Mouse (Mus musculus) layer of hippocampus, adult 2 months (tissue): ENCODE measurements around the gene Dnlz. TPM values are rescaled to one million over a fixed set of nuclear protein-coding genes. Genes with fewer than 3 reads are reported as not detected.

Source experiments
- DNase-seq, 2 experiments: peaks; one replicate each; pipeline ENCODE4 v3.0.0; 2022; ENCODE audit warnings: low spot score in 2 of 2
- H3K27ac ChIP-seq: fragments of 200-600 bp; 2 replicates; pipeline ENCODE4 v1.8.1; 2022
- H3K4me3 ChIP-seq: fragments of 200-600 bp; 2 replicates; pipeline ENCODE4 v1.8.1; 2022; ENCODE audit warnings: mild to moderate bottlenecking
- CTCF ChIP-seq: fragments of 200-600 bp; conservative IDR thresholded peaks from 2 replicates; pipeline ENCODE4 v1.8.1; 2022; ENCODE audit warnings: antibody characterized with exemption, mild to moderate bottlenecking, moderate library complexity
- total RNA-seq, 2 experiments: library from RNA; stranded (reverse); gene quantifications; 2 replicates each; pipeline ENCODE4 v1.2.3; 2021

Dnlz gene
- total RNA-seq, 2 experiments from 2014 or later: 26.5 to 27.2 TPM

GRCm38 (mm10) chr2:26298856-26299230 lies 53.1 kb downstream of the Dnlz start:
- H3K27ac ChIP-seq: peak overlapping the region; percentile 90
- no peak for DNase-seq
- no peak overlapping the region for H3K4me3 ChIP-seq
- TF ChIP-seq CTCF: no peak

DNA sequence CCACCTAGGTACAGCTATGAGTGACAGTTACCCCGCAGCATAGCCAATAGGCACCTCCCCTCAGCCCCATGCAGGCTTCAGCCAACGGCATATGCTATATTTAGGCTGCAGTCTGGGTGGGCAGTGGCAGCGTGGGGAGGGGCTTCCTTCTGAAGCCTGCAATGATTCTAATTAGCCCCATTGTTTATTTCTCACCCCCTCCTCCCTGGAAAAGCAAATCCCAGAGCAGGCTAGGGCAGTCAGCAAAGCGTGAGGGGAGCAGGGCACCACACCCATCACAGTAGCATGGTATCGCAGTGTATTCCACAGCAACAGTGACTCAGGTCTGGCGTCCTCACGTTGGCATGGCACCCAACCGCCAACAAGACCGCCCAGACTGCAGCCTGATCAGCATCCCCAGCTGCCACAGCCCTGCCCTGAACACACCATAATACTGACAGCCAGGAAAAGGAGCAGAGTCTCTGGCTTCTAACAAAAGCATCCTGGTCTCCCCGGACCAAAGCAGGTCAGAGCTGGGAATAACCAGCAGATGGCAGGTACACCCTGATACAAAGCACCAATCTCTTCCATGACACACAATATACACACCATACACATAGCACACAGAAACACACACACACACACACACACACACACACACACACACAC lies 53.6 kb downstream of the Dnlz start:
- TF ChIP-seq CTCF: no peak
- Histone ChIP-seq H3K27ac (peak overlapping the region; percentile 90), H3K4me3 (no peak overlapping the region; the same call in 1 of the 2 replicates)
- peak; percentile 69 to 78 for DNase-seq

Other genes starting within 250 kb of the Dnlz start
- 10 to 100 TPM; 59.8 to 61.4 TPM for gene Nacc2, start 228.9 kb downstream of the Dnlz start, total RNA-seq
- not detected for gene Lhx3, start 143.8 kb downstream of the Dnlz start, total RNA-seq
- 10 to 100 TPM; 25.3 to 25.7 TPM for gene Qsox2, start 114.6 kb downstream of the Dnlz start, total RNA-seq
- under 1 TPM; 0.59 to 0.76 TPM for gene Ccdc187, start 57.6 kb downstream of the Dnlz start, total RNA-seq
- 10 to 100 TPM; 36.6 to 40.7 TPM for gene Gpsm1, start 36.6 kb downstream of the Dnlz start, total RNA-seq
- 1 to 10 TPM; 1.5 to 2.1 TPM for gene Card9, start 8.8 kb upstream of the Dnlz start, total RNA-seq
- 10 to 100 TPM; 72.5 to 88.9 TPM for gene Snapc4, start 28.5 kb upstream of the Dnlz start, total RNA-seq
- 100 to 1,000 TPM; 159 to 168 TPM for gene Entr1, start 37.2 kb upstream of the Dnlz start, total RNA-seq
- 100 to 1,000 TPM in 1 of 2 experiments, 10 to 100 TPM in 1; 89.2 to 100 TPM for gene Pmpca, start 37.2 kb upstream of the Dnlz start, total RNA-seq
- 10 to 100 TPM; 22.2 to 25.1 TPM for gene Inpp5e, start 57.1 kb upstream of the Dnlz start, total RNA-seq
- gene Sec16a, start 93.1 kb upstream of the Dnlz start, total RNA-seq: 10 to 100 TPM; 49.3 to 51.3 TPM
- 10 to 100 TPM; 32.7 to 35.7 TPM for gene Notch1, start 164.6 kb upstream of the Dnlz start, total RNA-seq
- 10 to 100 TPM; 72.2 to 74.3 TPM for gene Egfl7, start 227.9 kb upstream of the Dnlz start, total RNA-seq
- gene Gm20532, start 234.5 kb upstream of the Dnlz start, total RNA-seq: not detected